Mouse (Mus musculus): ENCODE results near the gene Hspa4l.
A peak's percentile ranks its signal among the peaks of the same experiment; 100 is the strongest.

Gene Hspa4l

DNA sequence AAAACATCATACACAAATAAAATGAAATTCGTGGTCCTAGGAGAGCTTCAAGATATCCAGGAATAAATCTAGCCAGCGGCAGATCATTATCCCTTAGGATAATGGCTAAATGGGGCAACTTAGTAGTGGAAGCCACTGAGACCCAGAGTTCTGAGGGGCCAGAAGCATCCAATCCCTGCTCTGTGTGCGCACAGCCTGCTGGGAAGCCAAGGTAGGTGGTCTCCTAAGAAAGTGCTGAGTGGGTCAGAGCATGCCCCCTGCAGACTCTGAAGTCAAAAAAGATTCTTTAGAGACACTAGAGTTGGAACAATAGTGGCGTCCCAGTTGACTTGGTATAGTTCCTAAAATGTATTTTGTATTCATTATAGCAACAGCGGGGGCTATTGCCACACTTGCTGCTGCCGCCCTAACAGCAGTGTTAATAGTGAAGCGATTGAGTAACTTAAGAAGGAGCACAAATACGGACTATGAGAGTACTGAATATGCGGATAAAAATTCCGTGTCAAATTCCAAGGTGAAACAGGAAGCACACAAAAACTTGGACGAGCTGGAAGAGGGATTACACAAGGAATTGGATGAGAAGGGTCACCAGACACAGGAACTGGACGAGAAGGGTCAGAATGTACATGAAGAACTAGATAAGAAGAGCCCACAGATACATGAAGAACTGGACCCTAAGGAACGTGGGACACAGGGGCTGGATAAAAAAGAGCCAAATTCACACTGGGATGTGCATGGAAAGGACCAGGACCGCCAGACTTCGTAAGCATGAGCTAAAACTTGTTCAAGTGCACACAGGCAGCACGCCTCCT lies at the start of gene Hspa4l:
Gene Hspa4l, plus strand, starts transcription at position 472 of the 812 bp plus-strand sequence.
- DNase-seq (ENCODE audit: low spot score in 2 of 2): peak; percentile 6 to 51

DNA sequence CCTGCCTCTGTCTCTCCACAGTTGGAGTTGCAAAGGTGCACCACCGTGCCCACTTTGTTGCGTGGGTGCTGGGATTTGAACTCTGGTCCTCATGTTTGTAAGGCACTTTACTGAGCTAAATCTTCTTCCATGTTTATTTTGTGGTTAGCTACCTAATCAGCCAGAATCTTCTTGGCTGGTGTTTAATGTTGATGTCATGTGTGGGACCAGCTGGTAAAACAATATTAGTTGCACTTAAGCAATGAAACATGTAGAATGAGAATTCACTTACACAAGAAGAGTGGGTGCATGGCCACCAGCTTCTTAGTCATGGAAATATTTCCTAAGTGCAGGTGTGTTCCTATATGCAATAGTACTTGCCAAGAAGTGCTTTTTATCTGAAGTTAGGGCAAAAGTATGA lies 49.1 kb upstream of the Hspa4l start:
- DNase-seq (ENCODE audit: low spot score in 2 of 2): no peak

DNA sequence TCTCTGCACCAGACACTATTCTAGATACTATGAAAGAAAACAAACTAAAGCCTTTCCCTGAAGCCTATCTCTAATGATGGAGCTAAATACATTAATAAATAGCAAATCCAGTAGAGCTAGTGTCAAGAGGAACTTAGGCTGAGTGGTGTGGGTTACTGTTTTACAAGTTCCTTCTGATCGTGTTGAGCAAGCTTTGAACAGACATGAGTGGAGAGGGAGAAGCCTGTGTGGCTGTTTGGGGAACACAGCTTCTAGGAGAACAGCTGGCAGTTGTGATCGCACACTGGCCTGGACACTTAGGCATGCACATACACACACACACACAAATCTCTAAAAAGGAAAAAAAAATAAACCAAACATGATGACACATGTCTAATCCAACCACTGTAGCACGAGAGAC lies 45.5 kb upstream of the Hspa4l start:
- no peak for DNase-seq (ENCODE audit: low spot score in 2 of 2)

DNA sequence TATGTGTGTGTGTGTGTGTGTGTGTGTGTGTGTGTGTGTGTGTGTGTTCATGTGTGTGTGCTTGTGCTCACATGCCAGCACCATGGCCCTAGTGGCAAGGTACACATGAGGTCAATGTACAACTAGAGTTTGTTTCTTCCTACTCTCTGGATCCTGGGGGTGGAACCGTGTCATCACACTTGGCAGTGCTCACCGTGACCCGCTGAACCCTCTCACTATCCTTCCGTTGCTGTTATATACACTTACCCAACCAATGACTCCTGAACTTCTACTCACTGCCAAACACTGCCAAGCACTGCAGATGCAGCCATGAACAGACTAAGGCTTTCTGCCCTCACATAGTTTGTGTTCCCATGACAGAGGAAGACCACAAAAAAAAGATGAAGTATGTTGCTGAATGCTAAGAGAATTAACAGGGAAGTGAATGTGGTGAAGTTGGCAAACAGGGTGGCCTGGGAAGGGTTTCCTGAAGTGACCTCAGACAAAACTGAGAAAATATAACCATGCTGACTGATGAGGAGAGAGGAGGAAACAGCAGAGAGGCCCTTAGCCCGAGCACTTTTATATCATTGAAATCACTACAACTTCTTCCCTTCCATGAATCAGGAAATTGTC lies 39.4 kb upstream of the Hspa4l start:
- DNase-seq (ENCODE audit: low spot score in 2 of 2): no peak

DNA sequence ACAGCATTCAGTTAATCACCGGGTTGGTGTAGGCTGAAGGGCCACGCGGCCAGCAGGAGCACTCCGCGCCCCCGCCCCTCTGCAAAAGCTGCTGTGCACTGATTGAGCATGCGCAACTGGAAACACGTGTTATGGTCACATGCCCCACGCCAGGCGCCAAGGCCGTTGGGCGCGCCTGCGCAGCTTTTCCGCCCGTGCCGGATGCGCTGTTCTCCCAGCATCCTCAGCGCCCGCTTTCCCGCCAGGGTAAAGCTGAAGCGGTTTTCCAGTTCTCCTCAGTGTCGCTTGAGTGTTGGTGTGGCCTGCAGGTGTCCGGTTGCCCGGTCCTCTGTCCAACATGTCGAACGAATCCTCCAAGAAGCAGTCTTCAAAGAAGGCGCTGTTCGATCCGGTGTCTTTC lies 35.6 kb upstream of the Hspa4l start, which contains the start of gene Slc25a31:
Gene Slc25a31, plus strand, starts transcription at position 201 of the 400 bp plus-strand sequence.
- no peak for DNase-seq (ENCODE audit: low spot score in 2 of 2)

GRCm38 (mm10) chr3:40716056-40716455 lies 28.2 kb upstream of the Hspa4l start:
- no peak for DNase-seq (ENCODE audit: low spot score in 2 of 2)

GRCm38 (mm10) chr3:40719022-40719421 lies 25.3 kb upstream of the Hspa4l start:
- DNase-seq (ENCODE audit: low spot score in 2 of 2): no peak

DNA sequence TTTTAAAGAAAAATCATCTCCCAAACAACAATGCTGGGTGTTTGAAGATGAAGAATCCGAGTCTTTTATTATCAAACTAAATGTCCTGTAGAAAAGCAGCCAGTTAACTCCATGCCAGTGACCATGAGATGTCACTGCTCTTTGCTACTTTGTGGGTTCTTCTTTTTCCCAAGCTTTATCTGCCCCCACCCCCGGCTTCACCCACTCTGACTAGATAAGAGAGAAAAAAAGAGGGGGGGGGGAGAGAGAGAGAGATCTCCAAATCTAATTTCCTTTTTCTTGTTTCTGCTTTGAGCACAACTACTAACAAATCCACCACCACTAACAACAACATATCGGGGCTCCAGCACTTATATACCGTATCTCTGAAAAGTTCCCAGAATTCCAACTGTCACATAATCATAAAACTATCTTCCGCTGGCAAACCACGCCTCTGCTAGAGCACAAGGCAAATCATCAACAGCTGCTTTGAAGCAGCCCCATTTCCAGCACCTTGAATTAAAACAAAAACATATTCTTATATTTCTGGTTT lies 5.8 kb upstream of the Hspa4l start:
- no peak for DNase-seq (ENCODE audit: low spot score in 2 of 2)

- peak; percentile 91 to 94 for DNase-seq (ENCODE audit: low spot score in 2 of 2)
These were observed 753 bp downstream of the Hspa4l start for GRCm38 (mm10) chr3:40744836-40745660.

DNA sequence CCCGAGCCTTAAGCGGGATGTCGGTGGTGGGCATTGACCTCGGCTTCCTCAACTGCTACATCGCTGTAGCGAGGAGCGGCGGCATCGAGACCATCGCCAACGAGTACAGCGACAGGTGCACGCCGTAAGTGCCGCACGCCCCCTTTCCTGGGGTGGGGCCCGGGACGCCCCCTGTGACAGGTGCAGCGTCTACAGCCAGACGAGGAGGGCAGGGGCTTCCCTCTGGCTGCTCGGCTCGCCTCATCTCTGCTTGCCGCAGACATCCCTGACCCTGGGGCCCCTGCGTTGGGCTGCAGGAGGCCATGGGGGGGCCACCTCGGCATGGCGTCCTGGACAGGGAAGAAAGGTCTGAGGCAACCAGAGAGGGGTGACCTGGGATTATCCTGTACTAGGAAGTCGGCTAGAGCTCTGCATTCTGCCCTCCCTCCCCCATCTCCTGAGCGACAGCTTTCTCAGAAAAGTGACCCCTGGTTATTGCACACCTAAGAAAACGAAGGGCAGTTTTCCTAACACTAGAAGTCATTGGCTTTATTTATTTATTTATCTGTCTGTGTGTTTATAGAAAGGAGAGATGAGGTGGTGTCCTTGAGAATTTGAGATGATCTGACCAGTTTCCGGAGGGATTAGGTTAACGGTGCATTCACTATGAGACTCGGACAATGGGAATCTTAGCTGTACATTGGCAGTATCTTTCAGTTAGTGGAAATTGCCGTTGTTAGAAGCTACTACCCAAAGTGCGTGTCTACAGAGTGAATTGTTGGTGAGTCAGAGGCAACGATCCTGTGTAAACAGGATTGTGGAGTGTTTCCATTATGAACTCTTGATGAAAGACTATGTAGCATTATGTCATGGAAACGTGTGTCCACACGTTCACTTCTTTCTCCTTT lies 1.6 kb downstream of the Hspa4l start:
- DNase-seq (ENCODE audit: low spot score in 2 of 2): peak; percentile 11 to 20

DNA sequence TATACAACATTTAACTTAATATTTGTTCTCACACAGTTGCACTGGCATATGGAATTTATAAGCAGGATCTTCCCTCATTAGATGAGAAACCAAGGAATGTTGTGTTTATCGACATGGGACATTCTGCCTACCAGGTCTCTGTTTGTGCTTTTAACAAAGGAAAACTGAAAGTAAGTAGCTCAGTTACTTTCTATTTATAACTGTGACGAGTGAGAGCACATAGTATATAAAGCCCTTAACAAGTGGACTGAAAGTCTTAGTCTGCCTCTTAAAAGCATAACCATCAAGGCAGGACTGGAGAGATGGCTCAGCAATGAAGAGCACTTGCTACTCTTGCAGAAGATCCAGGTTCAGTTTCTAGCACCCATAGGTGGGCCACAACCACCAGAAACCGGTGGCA lies 16.5 kb downstream of the Hspa4l start:
- DNase-seq (ENCODE audit: low spot score in 2 of 2): no peak

- no peak for DNase-seq (ENCODE audit: low spot score in 2 of 2)
These were observed 17.0 kb downstream of the Hspa4l start for GRCm38 (mm10) chr3:40761312-40761711.

DNA sequence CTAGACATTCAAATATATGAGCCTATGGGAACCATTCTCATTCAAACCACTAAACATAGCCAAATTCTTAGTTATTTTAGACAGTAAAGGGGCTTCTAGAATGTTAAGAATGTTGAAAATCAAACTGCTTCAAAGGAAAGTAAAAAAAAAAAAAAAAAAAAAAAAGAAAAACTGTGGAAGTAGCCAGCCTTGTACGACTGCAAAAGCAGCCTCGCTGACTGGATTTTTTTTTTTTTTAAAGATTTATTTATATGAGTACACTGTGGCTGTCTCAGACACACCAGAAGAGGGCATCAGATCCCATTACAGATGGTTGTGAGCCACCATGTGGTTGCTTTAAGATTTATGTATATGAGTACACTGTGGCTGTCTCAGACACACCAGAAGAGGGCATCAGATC lies 49.5 kb downstream of the Hspa4l start:
- DNase-seq (ENCODE audit: low spot score in 2 of 2): no peak

DNA sequence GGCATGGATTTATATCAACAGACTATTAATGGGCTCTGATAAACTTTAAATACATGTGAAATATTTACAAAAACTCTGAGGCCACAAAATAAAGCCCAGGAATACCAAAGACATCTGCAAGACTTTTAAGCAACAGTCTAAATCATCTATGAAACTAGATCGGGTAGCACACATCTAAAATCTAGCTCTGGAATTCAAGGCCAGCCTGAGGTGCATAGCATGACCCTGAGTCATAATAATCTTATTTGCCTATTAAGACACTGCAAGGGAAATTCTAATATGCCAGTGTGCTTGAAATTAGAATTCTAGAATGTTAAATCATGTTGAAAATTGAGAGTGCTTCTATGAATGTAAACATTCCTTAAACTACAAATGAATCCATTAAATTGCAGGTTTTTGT lies 53.8 kb downstream of the Hspa4l start:
- no peak for DNase-seq (ENCODE audit: low spot score in 2 of 2)

DNA sequence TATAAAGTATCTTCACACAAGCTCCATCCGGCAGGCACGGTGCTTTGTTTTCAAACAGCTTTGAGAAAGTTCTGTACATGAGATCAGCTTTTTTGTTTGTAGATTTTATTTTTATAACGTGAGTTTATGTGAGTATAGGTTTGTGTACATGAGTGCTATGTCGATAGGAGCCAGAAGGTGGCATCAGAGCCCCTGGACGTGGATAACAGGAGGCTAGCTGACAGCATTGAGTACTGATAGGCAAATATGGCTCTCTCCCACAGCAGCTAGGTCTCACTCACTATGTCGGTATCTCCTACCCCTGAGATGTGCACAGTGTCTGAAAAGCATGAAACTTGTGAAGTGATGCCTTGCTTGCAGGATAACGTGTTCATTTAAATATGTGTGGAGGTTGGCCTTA lies 54.2 kb downstream of the Hspa4l start:
- peak in 1 of 2 experiments; percentile 37 for DNase-seq (ENCODE audit: low spot score in 2 of 2)

DNA sequence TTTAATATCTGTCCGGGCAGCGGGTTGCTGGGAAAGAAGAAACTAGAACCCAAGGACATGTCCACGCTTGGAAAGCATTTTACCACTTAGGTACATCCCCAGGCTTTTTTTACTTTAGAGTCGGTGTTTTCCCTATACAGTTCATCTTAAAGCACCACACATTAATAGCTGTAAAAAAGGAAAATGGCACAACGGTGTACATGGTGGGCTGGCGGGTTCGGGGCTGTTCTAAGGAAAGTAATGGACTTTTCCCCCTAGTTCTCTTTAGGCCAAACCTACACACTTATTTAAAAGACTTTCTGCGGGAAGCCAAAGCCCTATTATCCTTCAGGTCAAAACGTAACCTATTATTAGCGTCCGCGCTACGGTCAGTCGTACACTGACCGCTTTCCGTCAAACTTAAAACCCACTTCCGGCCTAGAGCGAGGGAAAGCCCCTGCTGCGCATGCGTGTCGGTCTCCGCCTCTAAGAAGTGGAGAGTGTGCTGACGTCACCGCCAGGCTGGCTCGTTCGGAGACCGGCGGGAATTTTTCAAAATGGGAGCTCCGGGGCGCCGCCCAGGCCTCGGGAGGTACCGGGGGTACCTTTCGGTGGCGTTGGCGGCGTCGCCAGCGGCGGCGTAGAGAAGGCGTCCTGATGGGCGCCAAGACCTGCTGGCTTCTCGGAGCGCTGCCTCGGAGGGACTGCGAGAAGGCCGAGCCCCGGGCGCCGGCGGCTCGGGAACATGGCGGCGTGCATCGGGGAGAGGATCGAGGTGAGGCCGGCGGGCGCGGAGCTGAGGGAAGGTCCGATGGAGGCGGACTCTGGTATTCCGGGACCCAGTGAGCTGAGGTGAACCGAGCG lies 55.5 kb downstream of the Hspa4l start, which contains the start of gene Plk4:
Gene Plk4, plus strand, starts transcription at position 490 of the 843 bp plus-strand sequence.
- peak; percentile 95 to 96 for DNase-seq (ENCODE audit: low spot score in 2 of 2)

DNA sequence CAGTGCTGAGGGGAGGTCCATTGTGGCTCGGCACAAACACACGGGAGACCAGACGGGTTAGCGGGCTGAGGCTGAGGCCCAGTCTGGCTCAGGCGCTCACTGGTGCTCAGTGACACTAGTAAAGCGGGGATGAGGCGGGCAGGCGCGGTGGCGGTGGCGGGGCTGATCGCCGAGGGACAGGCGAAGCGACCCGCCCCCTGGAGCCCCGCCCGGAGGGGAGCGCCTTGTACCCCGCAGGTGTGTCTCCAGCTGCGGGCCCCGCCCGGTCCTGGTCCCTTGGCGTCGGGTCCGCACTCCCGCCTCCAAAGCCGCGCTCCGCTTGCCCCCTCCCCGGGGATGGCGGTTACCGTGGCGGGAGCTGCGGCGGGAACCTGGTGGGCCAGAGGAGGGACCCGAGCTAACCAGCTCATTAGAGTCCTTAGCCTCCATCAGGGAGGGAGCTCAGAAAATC lies 56.1 kb downstream of the Hspa4l start:
- no peak for DNase-seq (ENCODE audit: low spot score in 2 of 2)

- no peak for DNase-seq (ENCODE audit: low spot score in 2 of 2)
These were observed 62.6 kb downstream of the Hspa4l start for GRCm38 (mm10) chr3:40806871-40807270.

DNA sequence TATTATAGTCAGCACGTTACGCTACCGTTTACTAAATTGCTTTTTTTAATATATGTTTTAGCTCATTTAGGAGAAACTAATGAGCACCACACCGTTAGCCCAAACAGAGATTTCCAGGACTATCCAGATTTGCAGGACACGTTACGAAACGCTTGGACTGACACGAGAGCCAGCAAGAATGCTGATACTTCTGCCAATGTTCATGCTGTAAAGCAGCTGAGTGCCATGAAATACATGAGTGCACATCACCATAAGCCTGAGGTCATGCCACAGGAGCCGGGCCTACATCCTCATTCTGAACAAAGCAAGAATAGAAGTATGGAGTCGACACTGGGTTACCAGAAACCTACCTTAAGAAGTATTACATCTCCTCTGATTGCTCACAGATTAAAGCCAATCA lies 64.4 kb downstream of the Hspa4l start:
- no peak for DNase-seq (ENCODE audit: low spot score in 2 of 2)

- no peak for DNase-seq (ENCODE audit: low spot score in 2 of 2)
These were observed 65.6 kb downstream of the Hspa4l start for GRCm38 (mm10) chr3:40809894-40810293.
